Mouse (Mus musculus) cerebellum, adult 2 months (tissue): ENCODE measurements around the gene Meltf.

Experiments used
- CTCF ChIP-seq: fragments of 200-500 bp; IDR thresholded peaks from 2 replicates; pipeline ENCODE4 v1.5.1; 2011; ENCODE audit warnings: low read depth, mild to moderate bottlenecking, control low read depth, low read length, moderate library complexity, borderline replicate concordance; ENCODE audit not compliant: insufficient read depth
- POLR2A ChIP-seq: fragments of 200-500 bp; IDR thresholded peaks from 2 replicates; pipeline ENCODE4 v1.6.1; 2011; ENCODE audit warnings: low read length, control low read depth, borderline replicate concordance; ENCODE audit not compliant: insufficient read depth

DNA sequence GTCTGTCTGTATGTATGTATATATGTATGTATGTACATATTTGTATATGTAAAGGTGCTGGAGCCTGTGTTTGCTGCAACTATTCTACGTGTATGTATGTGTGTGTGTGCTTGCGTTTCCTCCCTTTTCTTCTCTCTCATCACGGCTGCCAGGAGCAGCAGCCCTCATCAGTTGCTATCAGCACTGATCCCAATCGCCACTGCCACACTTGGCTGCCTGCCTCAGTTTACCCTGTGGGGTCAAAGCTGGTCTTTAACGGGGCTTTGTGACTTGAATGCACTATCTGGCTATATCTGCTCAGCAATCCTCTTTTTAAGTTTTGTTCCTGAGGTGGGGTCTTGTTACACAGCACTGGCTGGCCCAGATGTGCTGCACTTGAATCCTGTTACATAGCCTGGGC, 48.8 kb downstream of the Meltf start:
- TF ChIP-seq CTCF: no peak
- no peak for TF ChIP-seq POLR2A
